Mouse (Mus musculus): Measurements from ENCODE around the gene Sirt2. TPM values are rescaled to one million over a fixed set of nuclear protein-coding genes. Genes with fewer than 3 reads are reported as not detected.

Sirt2 gene
- polyA plus RNA-seq, 1 experiment from 2014 or later: 22.7 TPM

- Histone ChIP-seq H3K4me2 (ENCODE audit: low read depth, low read length) (no peak overlapping the region), H3K9ac (replicated peaks) (no peak overlapping the region), H3K27me3 (ENCODE audit: insufficient read depth, low read length) (no peaks in the 10 kb centered on the region), H3K9me3 (ENCODE audit: low read length) (no peaks in the 10 kb centered on the region), H3K4me3 (ENCODE audit: low read depth, low read length) (no peak overlapping the region), H3K27ac (ENCODE audit: low read depth) (no peak overlapping the region), H3K4me1 (ENCODE audit: insufficient read depth) (peaks cover 16% of the 10 kb centered on the region), H3K36me3 (replicated peaks; ENCODE audit: insufficient read depth, low read length) (no peaks in the 10 kb centered on the region; the same call in 1 of the 2 replicates)
- 90% methylated on average over 21 of the region's 21 CpGs for WGBS (ENCODE audit: insufficient replicate concordance)
- DNase-seq (no peak), ATAC-seq (no peak)
- TF ChIP-seq CTCF (IDR thresholded peaks at IDR 0.05; ENCODE audit: low read depth) (no peak), EP300 (IDR thresholded peaks at IDR 0.05; ENCODE audit: low read depth) (no peak)
These were observed 26.7 kb upstream of the Sirt2 start for GRCm38 (mm10) chr7:28739829-28740228.

GRCm38 (mm10) chr7:28740949-28741348, 25.6 kb upstream of the Sirt2 start:
- Histone ChIP-seq H3K9ac (replicated peaks) (peak overlapping the region; percentile 90), H3K36me3 (replicated peaks; ENCODE audit: insufficient read depth, low read length) (peaks cover 3% of the 10 kb centered on the region), H3K4me2 (ENCODE audit: low read depth, low read length) (peak overlapping the region; percentile 89), H3K9me3 (ENCODE audit: low read length) (no peaks in the 10 kb centered on the region), H3K4me1 (ENCODE audit: insufficient read depth) (peaks cover 16% of the 10 kb centered on the region), H3K27me3 (ENCODE audit: insufficient read depth, low read length) (no peaks in the 10 kb centered on the region), H3K4me3 (ENCODE audit: low read depth, low read length) (peak overlapping the region; percentile 72), H3K27ac (ENCODE audit: low read depth) (peak overlapping the region; percentile 87)
- TF ChIP-seq EP300 (IDR thresholded peaks at IDR 0.05; ENCODE audit: low read depth) (no peak), CTCF (IDR thresholded peaks at IDR 0.05; ENCODE audit: low read depth) (no peak)
- no peak for ATAC-seq
- DNase-seq: no peak
- 31% methylated on average over 9 of the region's 9 CpGs for WGBS (ENCODE audit: insufficient replicate concordance)

DNA sequence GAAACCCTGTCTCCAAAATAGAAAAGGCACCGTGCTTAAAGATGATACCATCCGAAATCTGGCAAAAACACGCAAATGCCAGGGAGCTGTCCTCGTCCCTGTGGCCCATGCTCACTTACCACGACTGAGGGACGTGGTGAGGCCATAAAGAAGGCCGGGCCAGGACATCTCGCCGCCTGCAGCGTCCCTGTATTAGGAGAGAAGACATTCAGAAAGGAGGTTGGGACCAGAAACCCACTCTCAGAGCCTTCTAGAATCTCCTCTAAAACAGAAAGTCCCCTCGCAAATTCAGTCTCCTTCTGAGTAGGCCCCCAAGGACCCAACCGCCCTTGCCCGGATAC, 25.2 kb upstream of the Sirt2 start:
- Histone ChIP-seq H3K27me3 (ENCODE audit: insufficient read depth, low read length) (no peaks in the 10 kb centered on the region), H3K4me3 (ENCODE audit: low read depth, low read length) (peak overlapping the region; percentile 72), H3K36me3 (replicated peaks; ENCODE audit: insufficient read depth, low read length) (peaks cover 7% of the 10 kb centered on the region), H3K9ac (replicated peaks) (peak overlapping the region; percentile 90), H3K4me1 (ENCODE audit: insufficient read depth) (peaks cover 16% of the 10 kb centered on the region), H3K27ac (ENCODE audit: low read depth) (peak overlapping the region; percentile 87), H3K9me3 (ENCODE audit: low read length) (no peaks in the 10 kb centered on the region), H3K4me2 (ENCODE audit: low read depth, low read length) (peak overlapping the region; percentile 89)
- no peak for TF ChIP-seq EP300 (IDR thresholded peaks at IDR 0.05; ENCODE audit: low read depth)
- TF ChIP-seq CTCF (IDR thresholded peaks at IDR 0.05; ENCODE audit: low read depth): no peak
- ATAC-seq (peak; percentile 16), DNase-seq (no peak)
- WGBS (ENCODE audit: insufficient replicate concordance): under 1% methylated on average over 11 of the region's 13 CpGs

DNA sequence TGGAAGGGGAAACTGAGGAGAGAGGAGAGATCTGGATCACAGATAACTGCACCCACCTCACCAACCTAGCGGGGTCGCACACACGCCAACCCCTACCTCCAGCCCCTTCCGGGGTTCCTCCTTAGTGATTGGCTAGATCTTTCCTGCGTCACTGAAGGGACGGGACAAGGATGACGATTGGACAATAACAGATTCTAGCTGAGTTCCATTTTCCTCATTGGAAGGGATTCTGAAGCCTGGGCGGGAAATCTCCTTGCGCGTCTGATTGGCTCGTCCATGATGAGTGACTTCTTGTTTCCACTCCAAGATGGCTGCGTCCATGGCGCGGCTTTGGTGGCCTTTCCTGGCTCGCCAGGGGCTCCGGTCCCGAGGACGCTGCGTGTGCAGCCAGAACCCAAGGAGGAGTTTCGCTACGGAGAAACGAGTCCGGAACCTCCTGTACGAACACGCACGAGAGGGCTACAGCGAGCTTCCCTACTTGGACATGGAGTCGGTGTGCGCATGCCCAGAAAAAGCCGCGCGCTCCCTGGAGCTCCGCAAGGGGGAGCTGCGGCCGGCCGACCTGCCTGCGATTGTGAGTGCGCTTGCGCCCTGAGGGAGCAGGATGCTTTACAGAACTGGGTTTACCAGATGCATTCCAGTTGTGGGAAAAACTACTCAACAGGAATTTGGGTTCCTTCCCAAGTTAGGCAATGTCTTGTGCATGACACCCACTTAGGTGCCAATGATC, 24.7 kb upstream of the Sirt2 start, which contains the start of the genes Mrps12 and Sars2:
TSS of gene Mrps12 (minus strand) at position 112 of the 730 bp plus-strand sequence.
TSS of gene Sars2 (plus strand) at position 284 of the 730 bp plus-strand sequence.
- peak; percentile 96 for DNase-seq
- WGBS (ENCODE audit: insufficient replicate concordance): under 1% methylated on average over 39 of the region's 39 CpGs
- H3K27ac ChIP-seq (ENCODE audit: low read depth): peak within 1 kb of the TSS; percentile 87
- H3K4me1 ChIP-seq (ENCODE audit: insufficient read depth): peaks cover 16% of the 10 kb centered on the region
- H3K27me3 ChIP-seq (ENCODE audit: insufficient read depth, low read length): no peaks in the 10 kb centered on the region
- peak within 1 kb of the TSS; percentile 89 for H3K4me2 ChIP-seq (ENCODE audit: low read depth, low read length)
- peak within 1 kb of the TSS; percentile 72 for H3K4me3 ChIP-seq (ENCODE audit: low read depth, low read length)
- peak; percentile 97 for ATAC-seq
- H3K9ac ChIP-seq (replicated peaks): peak within 1 kb of the TSS; percentile 90
- H3K36me3 ChIP-seq (replicated peaks; ENCODE audit: insufficient read depth, low read length): peaks cover 7% of the 10 kb centered on the region
- TF ChIP-seq CTCF (IDR thresholded peaks at IDR 0.05; ENCODE audit: low read depth): peak; percentile 97
- TF ChIP-seq EP300 (IDR thresholded peaks at IDR 0.05; ENCODE audit: low read depth): no peak
- H3K9me3 ChIP-seq (ENCODE audit: low read length): no peaks in the 10 kb centered on the region

GRCm38 (mm10) chr7:28749935-28750334, 16.6 kb upstream of the Sirt2 start:
- H3K4me2 ChIP-seq (ENCODE audit: low read depth, low read length): no peak overlapping the region
- H3K36me3 ChIP-seq (replicated peaks; ENCODE audit: insufficient read depth, low read length): peaks cover 15% of the 10 kb centered on the region
- H3K9ac ChIP-seq (replicated peaks): no peak overlapping the region
- H3K27ac ChIP-seq (ENCODE audit: low read depth): no peak overlapping the region
- H3K4me1 ChIP-seq (ENCODE audit: insufficient read depth): no peaks in the 10 kb centered on the region
- DNase-seq: no peak
- ATAC-seq: no peak
- H3K27me3 ChIP-seq (ENCODE audit: insufficient read depth, low read length): no peaks in the 10 kb centered on the region
- no peak for TF ChIP-seq CTCF (IDR thresholded peaks at IDR 0.05; ENCODE audit: low read depth)
- TF ChIP-seq EP300 (IDR thresholded peaks at IDR 0.05; ENCODE audit: low read depth): no peak
- WGBS (ENCODE audit: insufficient replicate concordance): 86% methylated on average over 7 of the region's 7 CpGs
- no peak overlapping the region for H3K4me3 ChIP-seq (ENCODE audit: low read depth, low read length)
- no peaks in the 10 kb centered on the region for H3K9me3 ChIP-seq (ENCODE audit: low read length)

GRCm38 (mm10) chr7:28756079-28756478, 10.5 kb upstream of the Sirt2 start, which contains the start of gene Ccer2:
Gene Ccer2, plus strand, starts transcription at chr7:28756174.
- WGBS (ENCODE audit: insufficient replicate concordance): 6% methylated on average over 15 of the region's 17 CpGs
- Histone ChIP-seq H3K27ac (ENCODE audit: low read depth) (no peak within 1 kb of the TSS), H3K9ac (replicated peaks) (no peak within 1 kb of the TSS), H3K36me3 (replicated peaks; ENCODE audit: insufficient read depth, low read length) (peaks cover 28% of the 10 kb centered on the region), H3K9me3 (ENCODE audit: low read length) (no peaks in the 10 kb centered on the region), H3K4me1 (ENCODE audit: insufficient read depth) (peaks cover 3% of the 10 kb centered on the region; the same call in 1 of the 2 replicates), H3K4me3 (ENCODE audit: low read depth, low read length) (no peak within 1 kb of the TSS), H3K27me3 (ENCODE audit: insufficient read depth, low read length) (peaks cover 11% of the 10 kb centered on the region), H3K4me2 (ENCODE audit: low read depth, low read length) (no peak within 1 kb of the TSS)
- TF ChIP-seq CTCF (IDR thresholded peaks at IDR 0.05; ENCODE audit: low read depth): no peak
- TF ChIP-seq EP300 (IDR thresholded peaks at IDR 0.05; ENCODE audit: low read depth): no peak
- ATAC-seq (peak; percentile 26; the same call in 1 of the 2 replicates), DNase-seq (no peak)
